Mouse (Mus musculus) c-Kit-negative CD71-positive TER-119-positive erythroid progenitor cells, embryonic 14.5 days (primary cell): ENCODE results near the gene Zfp93.

Source experiments
- DNase-seq: peaks from one replicate; pipeline ENCODE4 v3.0.0-alpha.2; 2013; ENCODE audit warnings: low read depth, low spot score

Zfp93 gene

GRCm38 (mm10) chr7:24291387-24292090 lies 21.3 kb downstream of the Zfp93 start:
- DNase-seq: no peak

DNA sequence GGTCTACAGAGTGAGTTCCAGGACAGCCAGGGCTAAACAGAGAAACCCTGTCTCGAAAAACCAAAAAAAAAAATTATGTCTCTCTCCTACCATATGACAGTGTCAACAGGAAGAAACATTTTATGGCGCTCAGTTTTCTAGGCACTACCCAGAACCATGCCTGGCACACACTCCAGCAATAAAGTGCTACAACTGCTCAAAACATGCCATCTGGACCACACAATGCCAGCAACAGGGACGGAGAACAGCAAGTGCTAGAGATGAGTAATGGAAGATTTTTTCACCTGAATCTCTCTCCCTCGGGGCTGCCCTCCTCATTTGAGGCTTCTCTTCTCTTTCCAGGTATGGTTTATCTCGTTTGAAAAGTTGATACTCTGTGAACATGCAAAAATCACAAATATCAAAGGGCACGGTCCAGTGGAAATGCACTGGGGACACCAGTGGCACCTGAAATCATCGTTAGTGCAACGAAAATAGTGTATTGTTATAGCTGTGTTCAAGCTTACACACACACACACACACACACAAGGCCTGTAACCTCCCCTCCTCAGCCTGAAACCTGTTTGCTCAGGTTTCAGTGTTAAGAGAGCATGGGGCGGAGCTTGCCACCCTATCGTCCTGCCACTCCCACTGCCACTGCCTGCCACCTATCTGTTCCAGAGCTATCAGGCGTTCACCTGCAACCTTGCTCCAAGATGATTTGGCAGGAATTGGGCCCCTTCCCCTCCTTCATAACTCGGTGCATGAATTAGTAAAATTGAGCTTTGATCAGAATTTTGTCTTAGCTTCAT lies 23.0 kb downstream of the Zfp93 start:
- no peak for DNase-seq

DNA sequence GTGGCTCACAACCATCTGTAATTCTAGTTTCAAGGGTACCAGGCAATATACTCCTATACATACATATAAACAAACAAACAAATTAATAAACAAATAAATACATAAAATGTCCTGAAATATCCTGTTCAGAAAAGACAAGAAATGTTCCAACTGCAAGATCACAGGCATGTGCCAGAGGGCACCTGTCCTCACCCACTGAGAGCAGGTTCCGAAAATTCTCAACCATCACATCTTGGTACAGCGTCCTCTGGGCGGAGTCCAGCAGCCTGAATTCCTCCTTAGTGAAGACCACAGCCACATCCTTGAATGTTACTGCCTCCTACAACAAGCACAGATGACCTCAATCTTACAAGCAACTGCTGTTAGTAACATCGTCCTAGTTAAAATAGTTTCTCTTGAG lies 24.5 kb downstream of the Zfp93 start:
- no peak for DNase-seq

- no peak for DNase-seq
Observed at GRCm38 (mm10) chr7:24295376-24295775, 25.2 kb downstream of the Zfp93 start.

DNA sequence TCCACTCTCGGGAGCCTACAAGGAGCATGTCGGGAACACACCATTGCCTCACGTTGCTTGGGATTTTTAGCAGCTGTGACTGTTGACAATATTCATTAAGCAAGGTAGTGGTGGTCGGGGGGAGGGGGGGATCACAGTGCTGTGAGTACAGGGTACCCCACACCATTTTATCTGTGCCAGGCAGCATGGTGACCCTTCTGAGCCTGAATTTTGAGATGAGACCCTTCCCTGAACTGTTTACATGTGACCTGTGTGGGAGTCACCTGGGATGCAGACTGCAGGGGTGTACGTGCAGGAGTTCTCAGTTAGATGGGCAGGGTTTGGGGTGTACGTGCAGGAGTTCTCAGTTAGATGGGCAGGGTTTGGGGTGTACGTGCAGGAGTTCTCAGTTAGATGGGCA lies 26.2 kb downstream of the Zfp93 start:
- DNase-seq: no peak

DNA sequence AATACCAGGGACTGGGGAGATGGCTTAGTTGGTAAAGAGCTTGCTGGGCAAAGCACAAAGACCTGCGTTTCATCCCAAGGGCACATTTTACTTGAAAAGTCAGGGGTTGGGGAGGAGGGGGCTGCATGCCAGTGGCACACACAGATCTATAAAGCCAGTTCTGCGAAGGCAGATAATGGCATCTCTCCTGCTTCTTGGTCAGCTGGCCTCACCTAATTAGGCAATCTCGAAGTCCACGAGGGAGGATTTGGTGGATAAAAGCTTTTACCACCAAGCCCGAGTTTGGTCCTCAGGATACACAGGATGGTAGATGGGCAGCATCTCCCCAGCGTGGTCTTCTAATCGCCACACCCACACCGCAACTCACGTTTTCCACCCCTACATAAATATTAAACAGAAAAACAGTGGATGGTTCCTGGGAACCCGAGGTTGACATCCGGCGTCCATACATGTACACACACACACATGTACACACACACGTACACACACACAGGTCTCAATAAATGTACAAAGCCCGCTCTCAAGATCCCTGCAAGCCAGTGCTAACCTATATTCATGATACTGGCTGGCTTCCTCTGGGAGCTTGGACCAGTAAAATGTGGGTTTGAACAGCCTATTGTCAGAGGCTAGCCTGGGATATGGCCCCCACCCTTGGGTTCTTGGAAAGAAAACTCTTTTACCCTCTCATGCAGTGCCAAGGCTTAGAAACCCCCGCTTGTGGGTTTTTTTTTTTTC lies 27.3 kb downstream of the Zfp93 start:
- no peak for DNase-seq

- DNase-seq: no peak
Observed at GRCm38 (mm10) chr7:24298635-24298972, 28.4 kb downstream of the Zfp93 start.

DNA sequence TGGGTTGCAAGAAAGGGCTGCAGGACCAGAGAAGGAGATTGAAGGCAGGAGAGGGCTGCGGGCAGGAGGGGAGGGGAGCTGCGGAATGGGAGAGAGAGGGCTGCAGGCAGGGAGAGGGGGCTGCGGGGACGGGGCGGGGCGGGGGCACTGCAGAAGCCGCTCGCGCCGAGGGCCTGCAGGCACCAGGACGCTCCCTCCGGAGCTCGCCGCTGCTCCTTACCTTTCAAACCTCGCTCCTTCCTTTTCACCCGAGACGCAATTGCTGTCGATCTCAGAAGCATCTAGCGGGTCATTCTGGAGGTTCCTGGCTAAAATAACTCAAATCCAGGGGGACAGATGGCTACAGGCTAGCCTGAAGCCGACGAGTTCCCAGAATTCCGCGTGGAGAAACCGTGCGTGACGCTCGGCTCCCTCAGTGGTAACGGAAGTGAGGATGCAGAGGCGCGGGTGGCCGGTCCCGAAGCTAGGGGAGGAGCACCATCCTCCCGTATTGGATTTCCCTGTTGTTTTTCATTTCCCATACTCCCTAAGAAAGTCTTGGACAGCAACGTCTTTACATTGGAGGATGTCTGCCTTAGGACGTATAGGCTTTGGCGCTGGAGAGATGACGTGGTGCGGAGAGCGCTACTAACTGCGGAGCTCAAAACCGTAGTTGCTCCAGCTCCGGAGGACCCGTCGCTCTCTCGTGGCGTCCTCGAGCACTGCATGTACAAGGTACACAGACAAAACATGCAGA lies 28.9 kb downstream of the Zfp93 start:
- DNase-seq: peak; percentile 30

DNA sequence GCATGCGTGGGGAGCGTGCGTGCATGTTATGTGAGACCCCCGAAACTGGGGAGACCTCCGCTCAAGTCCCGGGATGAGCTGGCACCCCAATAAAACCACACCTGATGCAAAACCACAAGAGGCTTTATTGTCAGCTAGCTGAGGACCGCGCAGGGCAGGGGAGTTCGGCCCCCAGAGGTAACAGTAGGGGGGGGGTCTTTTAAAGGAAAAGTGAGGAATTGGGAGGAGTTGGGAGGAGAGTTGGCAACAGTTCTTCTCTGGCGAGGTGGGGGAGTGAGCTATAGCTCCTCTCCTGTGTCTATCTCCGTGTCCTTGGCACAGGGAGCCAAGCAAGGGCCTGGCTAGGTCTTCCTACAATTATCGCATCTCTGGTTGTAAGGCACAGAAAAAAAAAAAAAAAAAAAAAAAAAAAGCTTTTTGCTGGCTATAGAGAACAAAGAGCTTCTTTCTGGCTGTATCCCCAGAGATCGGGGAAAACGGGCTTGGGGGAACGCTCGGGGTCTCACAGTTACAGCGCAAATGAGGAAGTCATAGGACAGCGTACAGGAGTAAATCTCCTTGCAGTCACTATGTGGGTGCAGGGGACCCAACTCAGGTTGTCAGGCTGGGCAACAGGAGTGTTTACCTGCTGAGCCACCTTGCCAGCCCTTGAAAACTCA lies 29.7 kb downstream of the Zfp93 start:
- DNase-seq: no peak

DNA sequence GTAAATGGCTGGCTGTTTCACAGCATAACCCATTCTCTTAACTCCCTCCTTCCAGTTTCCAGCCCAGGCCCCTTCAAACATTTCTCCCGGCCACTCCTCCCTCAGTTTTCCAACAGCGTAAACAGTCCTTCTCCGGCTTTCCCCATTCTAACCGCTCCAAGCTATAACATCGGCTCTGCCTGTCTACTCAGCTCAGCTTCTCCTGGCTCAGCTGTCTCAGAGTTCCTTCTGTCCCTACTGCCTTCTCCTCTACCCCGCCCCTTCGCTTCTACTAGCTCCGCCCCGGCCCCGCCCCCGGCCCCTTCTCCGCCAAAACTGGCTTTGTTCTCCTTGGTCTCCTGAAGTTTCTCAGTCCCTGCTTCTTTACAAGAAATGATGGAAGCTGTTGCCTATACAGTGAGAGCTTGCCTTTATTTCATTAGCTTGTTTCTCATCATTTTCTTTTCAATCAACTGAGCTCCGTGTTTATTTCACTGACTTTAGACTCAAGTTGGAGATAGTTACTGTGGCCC lies 30.6 kb downstream of the Zfp93 start, which contains the start of gene Zfp61:
Zfp61 (minus strand) TSS at position 462 of the 512 bp plus-strand sequence.
- peak; percentile 31 for DNase-seq

- no peak for DNase-seq
Observed at GRCm38 (mm10) chr7:24315726-24316566, 45.7 kb downstream of the Zfp93 start.

DNA sequence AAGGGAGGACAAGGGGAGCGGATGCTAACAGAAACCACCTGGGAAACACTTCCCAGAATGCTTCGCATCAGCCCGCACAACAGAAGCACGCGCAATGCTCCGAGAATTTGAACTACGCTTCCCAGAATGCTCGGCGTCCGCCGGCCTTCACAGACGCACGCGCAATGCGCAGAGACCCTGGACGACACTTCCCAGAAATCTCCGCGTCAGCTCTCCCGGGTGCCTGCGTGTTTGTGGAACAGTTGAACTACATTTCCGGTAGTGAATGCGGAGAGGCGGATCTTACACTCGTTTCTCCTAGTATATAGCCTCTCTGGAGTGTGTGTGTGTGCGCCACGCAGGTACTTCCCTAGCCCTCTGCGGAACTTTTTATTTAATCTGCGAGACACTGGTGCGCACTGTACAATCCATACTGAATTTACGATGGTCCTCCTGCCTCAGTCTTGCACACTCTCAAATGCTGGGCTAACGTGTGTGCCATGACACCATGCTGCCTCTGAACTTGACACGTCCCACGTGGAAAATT lies 46.4 kb downstream of the Zfp93 start, which contains the start of gene Zfp94:
Zfp94 (minus strand) TSS at position 100 of the 526 bp plus-strand sequence.
- peak; percentile 69 for DNase-seq

DNA sequence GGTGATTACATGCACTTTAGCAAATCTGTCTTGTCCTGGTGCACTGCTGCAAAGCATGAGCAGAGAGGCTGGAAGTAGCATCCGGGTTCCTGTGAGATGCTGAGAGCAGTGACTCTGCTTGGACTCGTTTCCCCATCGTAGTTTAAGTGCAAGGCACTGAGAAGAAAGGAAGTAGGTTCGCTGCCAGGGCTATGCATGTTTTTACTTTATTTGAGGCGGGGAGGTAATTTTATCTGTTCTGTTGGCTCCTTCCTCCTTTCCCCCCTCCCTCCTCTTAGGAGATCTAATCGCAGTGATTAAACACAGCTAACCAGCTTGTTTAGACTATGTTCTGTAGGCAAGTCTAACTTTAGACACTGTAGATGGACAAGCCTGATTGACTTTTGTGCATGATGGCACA lies 48.7 kb downstream of the Zfp93 start:
- DNase-seq: no peak

- no peak for DNase-seq
Observed at GRCm38 (mm10) chr7:24322593-24322992, 52.4 kb downstream of the Zfp93 start.

DNA sequence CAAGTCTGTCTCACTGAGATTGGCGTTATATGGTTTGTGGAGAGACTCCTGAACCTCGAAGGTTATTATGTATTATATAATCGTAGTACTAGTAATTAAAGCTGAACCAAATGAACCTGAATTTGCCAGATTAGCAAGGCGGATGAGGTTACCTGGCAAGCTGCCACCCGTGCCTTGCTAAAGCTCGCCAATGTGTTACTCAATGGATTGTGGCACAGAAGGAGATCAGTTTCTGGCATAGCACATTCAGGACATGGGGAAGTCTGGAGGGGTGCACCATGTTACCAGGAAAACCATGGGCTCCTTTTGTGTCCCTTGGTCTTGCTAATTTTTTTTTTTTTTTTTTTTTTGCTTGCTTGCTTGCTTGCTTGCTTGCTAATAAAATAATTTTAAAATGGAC lies 55.0 kb downstream of the Zfp93 start:
- DNase-seq: no peak

- no peak for DNase-seq
Observed at GRCm38 (mm10) chr7:24325675-24326128, 55.5 kb downstream of the Zfp93 start.

DNA sequence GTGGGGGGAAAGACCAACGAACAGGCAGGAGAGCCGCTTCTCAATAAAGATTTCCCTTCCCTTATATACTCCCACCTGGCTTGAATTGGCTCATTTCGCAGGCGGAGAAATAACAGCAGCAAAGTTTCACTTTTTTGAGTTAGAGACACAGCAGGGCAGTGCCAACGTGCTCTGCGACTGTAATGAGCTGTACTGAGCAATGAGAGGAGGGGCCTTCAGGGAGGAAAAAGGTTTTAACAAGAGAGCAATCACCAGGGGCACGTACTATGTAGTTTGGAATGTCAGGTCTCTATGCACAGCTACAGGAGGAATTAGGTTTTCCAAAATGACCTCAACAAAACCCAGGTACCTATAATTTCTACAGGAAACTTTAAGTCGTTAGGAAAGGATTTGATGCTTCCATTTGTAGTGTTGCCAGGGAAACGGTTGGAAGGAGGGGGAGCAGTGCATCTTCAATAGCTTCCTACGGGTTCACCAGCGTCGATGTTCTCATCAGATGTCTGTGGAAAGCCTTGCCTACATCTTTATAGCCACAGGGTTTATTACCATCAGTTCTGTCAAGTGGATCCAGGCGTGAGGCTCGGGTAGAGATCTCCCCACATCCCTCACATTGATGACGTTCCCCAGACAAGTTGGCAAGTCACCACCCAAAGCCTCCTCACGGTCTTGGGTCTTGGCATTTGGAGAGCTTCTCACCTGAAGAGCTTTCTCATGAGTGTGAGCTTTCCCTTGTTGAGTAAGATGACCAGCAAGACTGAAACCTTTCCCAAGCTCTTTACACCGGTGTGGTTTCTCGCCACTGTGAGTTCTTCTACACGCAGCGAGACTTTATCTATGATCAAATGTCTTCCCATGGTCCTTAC lies 56.3 kb downstream of the Zfp93 start:
- no peak for DNase-seq
